Mouse (Mus musculus) MEL (cell line): ENCODE results near the gene Dpy19l1. TPM values are rescaled to one million over a fixed set of nuclear protein-coding genes. Genes with fewer than 3 reads are reported as not detected.

ENCODE experiments used
- DNase-seq: peaks from one replicate; pipeline ENCODE4 v3.0.0; 2011; ENCODE audit warnings: low read depth, low spot score
- H3K27ac ChIP-seq: 2 replicates; pipeline ENCODE4 v1.5.1; 2012; ENCODE audit warnings: low read depth, mild to moderate bottlenecking, control low read depth, low read length, moderate library complexity; ENCODE audit not compliant: control insufficient read depth
- H3K27me3 ChIP-seq, 2 experiments: fragments of 150-350 bp in 1 of 2; sonication (generic) in 1 of 2; 2 replicates each; pipeline ENCODE4 v1.6.1; 2012; ENCODE audit warnings: low read length in 2 of 2, mild to moderate bottlenecking in 2 of 2, improper control_type of control experiment in 1 of 2, moderate library complexity in 1 of 2; ENCODE audit not compliant: insufficient read depth in 2 of 2, control insufficient read depth in 1 of 2
- H3K36me3 ChIP-seq, 2 experiments: 2 replicates each; pipeline ENCODE4 v1.6.1; 2012 to 2014; ENCODE audit warnings: low read length in 2 of 2, improper control_type of control experiment in 1 of 2, inconsistent platforms in 1 of 2, mild to moderate bottlenecking in 1 of 2; ENCODE audit not compliant: insufficient read depth in 2 of 2, control insufficient read depth in 1 of 2
- H3K4me1 ChIP-seq, 2 experiments: fragments of 150-350 bp in 1 of 2; sonication (generic) in 1 of 2; 2 replicates each; pipeline ENCODE4 v1.6.1; 2012; ENCODE audit warnings: low read length in 2 of 2, improper control_type of control experiment in 1 of 2, mild to moderate bottlenecking in 1 of 2; ENCODE audit not compliant: insufficient read depth in 2 of 2, control insufficient read depth in 1 of 2
- H3K4me3 ChIP-seq, 2 experiments: fragments of 150-350 bp in 1 of 2; sonication (generic) in 1 of 2; 2 replicates each; pipeline ENCODE4 v1.5.1; 2012; ENCODE audit warnings: low read depth in 2 of 2, low read length in 2 of 2, mild to moderate bottlenecking in 2 of 2, moderate library complexity in 2 of 2, control low read depth in 1 of 2, improper control_type of control experiment in 1 of 2; ENCODE audit not compliant: control insufficient read depth in 1 of 2, insufficient read depth in 1 of 2
- H3K79me2 ChIP-seq: 2 replicates; pipeline ENCODE4 v1.6.1; 2012; ENCODE audit warnings: mild to moderate bottlenecking, low read length, moderate library complexity; ENCODE audit not compliant: control insufficient read depth, poor library complexity, insufficient read depth
- H3K9ac ChIP-seq: 2 replicates; pipeline ENCODE4 v1.6.1; 2012; ENCODE audit warnings: low read depth, mild to moderate bottlenecking, control low read depth, low read length, moderate library complexity; ENCODE audit not compliant: control insufficient read depth, poor library complexity, severe bottlenecking
- H3K9me3 ChIP-seq: fragments of 150-350 bp; sonication (generic); replicated peaks from 2 replicates; pipeline ENCODE4 v1.6.1; 2012; ENCODE audit warnings: mild to moderate bottlenecking, low read length, improper control_type of control experiment, moderate library complexity; ENCODE audit not compliant: insufficient read depth
- CHD2 ChIP-seq: IDR thresholded peaks from 2 replicates; pipeline ENCODE4 v1.6.1; 2011; ENCODE audit warnings: low read length, improper control_type of control experiment
- CTCF ChIP-seq, 3 experiments: IDR thresholded peaks in 2 of 3; conservative IDR thresholded peaks in 1 of 3; 2 replicates each; pipeline ENCODE4 v1.5.1; 2011 to 2012; ENCODE audit warnings: low read length in 3 of 3, low read depth in 2 of 3, mild to moderate bottlenecking in 2 of 3, improper control_type of control experiment in 1 of 3, inconsistent platforms in 1 of 3, mixed read lengths in 1 of 3, moderate library complexity in 1 of 3; ENCODE audit not compliant: control insufficient read depth in 1 of 3, insufficient read depth in 1 of 3, poor library complexity in 1 of 3, severe bottlenecking in 1 of 3
- ELF1 ChIP-seq: IDR thresholded peaks from 2 replicates; pipeline ENCODE4 v1.6.1; 2014; ENCODE audit warnings: low read depth, mild to moderate bottlenecking, inconsistent platforms, low read length, improper control_type of control experiment, moderate library complexity
- EP300 ChIP-seq, 2 experiments: IDR thresholded peaks; 2 replicates each; pipeline ENCODE4 v1.6.1; 2011; ENCODE audit warnings: improper control_type of control experiment in 2 of 2, low read length in 2 of 2, low read depth in 1 of 2, mild to moderate bottlenecking in 1 of 2
- ETS1 ChIP-seq: IDR thresholded peaks from 2 replicates; pipeline ENCODE4 v1.6.1; 2012; ENCODE audit warnings: low read depth, mild to moderate bottlenecking, inconsistent platforms, low read length, improper control_type of control experiment, moderate library complexity
- KAT2A ChIP-seq: conservative IDR thresholded peaks from 2 replicates; pipeline ENCODE4 v1.6.1; 2012; ENCODE audit warnings: low read depth, low read length, improper control_type of control experiment, inconsistent platforms
- MAFK ChIP-seq: IDR thresholded peaks from 2 replicates; pipeline ENCODE4 v1.6.1; 2011; ENCODE audit warnings: low read depth, mild to moderate bottlenecking, low read length, improper control_type of control experiment, borderline replicate concordance
- MAX ChIP-seq: IDR thresholded peaks from 2 replicates; pipeline ENCODE4 v1.6.1; 2011; ENCODE audit warnings: low read length, improper control_type of control experiment
- MEF2A ChIP-seq: IDR thresholded peaks from 2 replicates; pipeline ENCODE4 v1.6.1; 2014; ENCODE audit warnings: low read depth, mild to moderate bottlenecking, inconsistent platforms, low read length, improper control_type of control experiment; ENCODE audit not compliant: poor library complexity, insufficient replicate concordance, severe bottlenecking; ENCODE audit errors: extremely low read depth
- MXI1 ChIP-seq: IDR thresholded peaks from 2 replicates; pipeline ENCODE4 v1.6.1; 2011; ENCODE audit warnings: mild to moderate bottlenecking, low read depth, low read length, improper control_type of control experiment
- POLR2AphosphoS2 ChIP-seq: IDR thresholded peaks from 2 replicates; pipeline ENCODE4 v1.6.1; 2011; ENCODE audit warnings: low read length, improper control_type of control experiment
- RAD21 ChIP-seq: IDR thresholded peaks from 2 replicates; pipeline ENCODE4 v1.6.1; 2011; ENCODE audit warnings: mild to moderate bottlenecking, low read depth, low read length, improper control_type of control experiment
- SIN3A ChIP-seq: IDR thresholded peaks from 2 replicates; pipeline ENCODE4 v1.6.1; 2012; ENCODE audit warnings: low read length, improper control_type of control experiment, inconsistent platforms
- SMC3 ChIP-seq: IDR thresholded peaks from 2 replicates; pipeline ENCODE4 v1.6.1; 2011; ENCODE audit warnings: low read depth, low read length, improper control_type of control experiment
- TAL1 ChIP-seq: IDR thresholded peaks from 2 replicates; pipeline ENCODE4 v1.6.1; 2012; ENCODE audit warnings: mild to moderate bottlenecking, inconsistent platforms, low read length, moderate library complexity, mixed read lengths
- TBP ChIP-seq: IDR thresholded peaks from 2 replicates; pipeline ENCODE4 v1.8.0; 2011; ENCODE audit warnings: low read depth, low read length, improper control_type of control experiment
- TCF12 ChIP-seq: IDR thresholded peaks from 2 replicates; pipeline ENCODE4 v1.6.1; 2014; ENCODE audit warnings: low read depth, mild to moderate bottlenecking, inconsistent platforms, low read length, improper control_type of control experiment, moderate library complexity
- USF2 ChIP-seq, 2 experiments: IDR thresholded peaks; 2 replicates each; pipeline ENCODE4 v1.6.1; 2011 to 2012; ENCODE audit warnings: improper control_type of control experiment in 2 of 2, low read length in 2 of 2, borderline replicate concordance in 1 of 2, inconsistent platforms in 1 of 2, low read depth in 1 of 2, mild to moderate bottlenecking in 1 of 2; ENCODE audit not compliant: insufficient read depth in 1 of 2
- ZC3H11A ChIP-seq: IDR thresholded peaks from 2 replicates; pipeline ENCODE4 v1.6.1; 2012; ENCODE audit warnings: low read depth, mild to moderate bottlenecking, inconsistent platforms, low read length, improper control_type of control experiment
- ZMIZ1 ChIP-seq: IDR thresholded peaks from 2 replicates; pipeline ENCODE4 v1.6.1; 2012; ENCODE audit warnings: low read depth, mild to moderate bottlenecking, inconsistent platforms, low read length, improper control_type of control experiment, moderate library complexity
- ZNF384 ChIP-seq: IDR thresholded peaks from 2 replicates; pipeline ENCODE4 v1.6.1; 2012; ENCODE audit warnings: low read depth, mild to moderate bottlenecking, inconsistent platforms, low read length, improper control_type of control experiment
- polyA plus RNA-seq, 2 experiments: library from polyadenylated mRNA; stranded (reverse) in 1 of 2; unstranded in 1 of 2; fragments of >175 nt in 1 of 2; fragments of >200 nt in 1 of 2; gene quantifications; 2 replicates each; pipeline versions ENCODE4 v1.2.1 to v1.2.4; 2012; ENCODE audit warnings: low replicate concordance in 2 of 2, low read depth in 1 of 2; ENCODE audit not compliant: insufficient read length in 2 of 2, insufficient read depth in 1 of 2, missing spikeins in 1 of 2
- total RNA-seq: library from RNA; depleted of rRNA; stranded (reverse); fragments of 300-350 nt; gene quantifications from 2 replicates; pipeline ENCODE4 v1.2.3, GENCODE M21; 2012

Gene Dpy19l1
- total and polyA plus RNA-seq, 3 experiments: 26.9 to 71.6 (median 35.3) TPM

DNA sequence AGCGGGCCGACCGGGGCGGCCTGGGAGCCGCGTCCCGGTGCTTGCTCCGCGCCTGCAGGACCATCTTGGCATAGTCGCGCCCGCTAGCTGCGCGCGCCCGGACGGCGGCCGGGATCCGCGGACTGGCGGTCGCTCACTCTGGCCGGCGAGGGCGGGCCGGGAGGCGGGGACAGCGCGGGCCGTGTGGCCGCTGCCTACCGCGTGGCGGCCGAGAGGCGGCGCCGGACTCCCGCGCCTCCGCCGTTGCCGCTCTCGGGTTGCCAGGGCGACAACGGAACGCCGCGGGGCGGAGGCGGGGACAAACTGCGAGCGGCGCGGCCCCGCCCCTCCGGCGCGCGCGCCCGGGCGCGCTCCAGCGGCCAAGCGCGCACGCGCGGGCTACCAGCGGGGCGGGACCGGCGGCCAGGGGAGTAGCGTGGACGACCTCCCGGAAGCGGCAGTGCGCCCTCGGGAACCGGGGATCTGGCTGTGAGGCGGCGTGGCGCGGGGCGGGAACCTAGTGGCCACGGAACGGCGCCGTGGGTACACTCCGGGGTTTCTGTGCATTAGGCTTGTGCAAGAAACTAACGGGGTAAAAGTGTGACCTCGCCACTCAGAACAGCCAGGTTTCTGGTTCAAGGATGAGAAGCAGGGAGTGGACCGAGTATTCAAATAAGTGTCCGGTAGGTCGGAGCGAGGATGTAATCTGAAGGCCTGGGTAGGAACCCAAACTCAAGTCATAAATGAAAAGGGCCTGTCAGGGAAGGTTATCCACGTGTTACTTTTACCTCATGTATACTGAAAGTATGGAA, at the start of gene Dpy19l1 (continued):
- TF ChIP-seq KAT2A (no peak), ELF1 (peak; percentile 84), EP300 (IDR thresholded peaks at IDR 0.05; ENCODE audit: low read depth in 1 of 2, low read length in 2 of 2) (no peak), MXI1 (peak; percentile 81)

- Histone ChIP-seq H3K27me3 (no peaks in the 10 kb centered on the region; a peak in 1 of 4 replicates), H3K9me3 (no peaks in the 10 kb centered on the region), H3K4me1 (no peaks in the 10 kb centered on the region), H3K36me3 (no peaks in the 10 kb centered on the region), H3K79me2 (no peaks in the 10 kb centered on the region), H3K4me3 (no peak overlapping the region), H3K27ac (no peak overlapping the region), H3K9ac (no peak overlapping the region)
- peak; percentile 16 for DNase-seq
- TF ChIP-seq USF2 (IDR thresholded peaks at IDR 0.05; ENCODE audit: borderline replicate concordance in 1 of 2, insufficient read depth in 1 of 2, low read depth in 1 of 2, low read length in 2 of 2) (no peak), ETS1 (no peak), SIN3A (no peak), ZC3H11A (no peak), TBP (no peak), MEF2A (no peak), ZNF384 (no peak), MAX (no peak), ELF1 (no peak), CHD2 (no peak), MAFK (no peak), SMC3 (peak; percentile 46), POLR2AphosphoS2 (no peak), ZMIZ1 (no peak), RAD21 (peak; percentile 51), TAL1 (no peak), CTCF (IDR thresholded peaks at IDR 0.05 in 2 of 3, conservative IDR thresholded peaks at IDR 0.05 in 1 of 3; ENCODE audit: control insufficient read depth in 1 of 3, insufficient read depth in 1 of 3, low read depth in 2 of 3, low read length in 3 of 3, poor library complexity in 1 of 3, severe bottlenecking in 1 of 3) (peak in 2 of 3 experiments; percentile 3 to 43; a peak in 2 of 6 replicates), TCF12 (no peak)
Observed at GRCm38 (mm10) chr9:24538159-24538558, 35.2 kb upstream of the Dpy19l1 start.
